Mouse (Mus musculus): ENCODE results near the gene Ceacam18.

DNA sequence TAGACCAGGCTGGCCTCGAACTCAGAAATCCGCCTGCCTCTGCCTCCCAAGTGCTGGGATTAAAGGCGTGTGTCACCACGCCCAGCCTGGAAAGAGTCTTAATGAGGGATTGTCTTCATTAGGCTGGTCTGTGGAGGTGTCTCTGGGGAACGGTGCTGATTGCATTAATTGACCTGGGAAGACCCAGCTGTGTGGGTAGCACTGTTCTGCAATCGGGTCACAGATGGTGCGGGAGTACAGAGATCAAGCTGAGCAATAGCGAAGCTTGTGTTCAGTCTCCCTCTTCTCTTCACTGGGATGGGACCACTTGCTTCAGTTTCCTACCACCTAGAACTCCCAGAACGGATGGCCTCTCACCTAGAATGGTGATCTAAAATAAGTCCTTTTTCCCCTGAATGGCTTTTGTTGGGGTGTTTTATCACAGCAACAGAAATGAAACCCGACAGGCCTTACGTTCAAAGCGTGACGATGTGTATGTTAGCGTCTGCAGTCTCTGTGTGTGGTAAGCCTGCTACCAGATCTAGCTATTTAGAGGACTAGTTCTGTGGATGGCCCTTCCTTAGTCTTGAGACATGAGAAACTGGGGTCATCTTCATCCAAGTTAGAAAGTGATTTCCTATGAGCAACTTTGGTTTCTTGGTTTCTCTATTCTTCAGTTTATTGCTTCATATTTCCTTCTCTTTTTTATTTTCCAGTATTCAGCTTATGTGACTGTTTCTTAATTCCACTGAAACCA, 20.5 kb upstream of the Ceacam18 start:
- TF ChIP-seq CTCF (IDR thresholded peaks at IDR 0.05; ENCODE audit: low read depth, low read length) (no peak), GATA1 (IDR thresholded peaks at IDR 0.05; ENCODE audit: borderline replicate concordance, low read length) (no peak), TAL1 (conservative IDR thresholded peaks at IDR 0.05; ENCODE audit: low read depth, low read length) (no peak)

All from G1E (cell line).